Mouse (Mus musculus) embryonic facial prominence, embryonic 15.5 days (tissue): Measurements from ENCODE around the gene Gm20671. TPM values are rescaled to one million over a fixed set of nuclear protein-coding genes. Genes with fewer than 3 reads are reported as not detected.
"Not testable (repeated sequence)": the region's sequence is repeated elsewhere in the genome, so short reads cannot be mapped to it uniquely, and the experiment has no call there.

Experiments
- ATAC-seq: fragments of 200-750 bp; cut with Nextera tagmentation; 2 replicates; pipeline ENCODE4 v1.8.0; 2017; ENCODE audit warnings: low read depth, moderate TSS enrichment; ENCODE audit not compliant: insufficient number of reproducible peaks, low FRiP score, low TSS enrichment
- H3K27ac ChIP-seq: fragments of 300-500 bp; sonication (generic); replicated peaks from 2 replicates; pipeline ENCODE4 v1.5.1; 2015; ENCODE audit warnings: mild to moderate bottlenecking, inconsistent platforms
- H3K27me3 ChIP-seq: fragments of 300-500 bp; sonication (generic); 2 replicates; pipeline ENCODE4 v1.6.1; 2015; ENCODE audit warnings: inconsistent platforms
- H3K36me3 ChIP-seq: fragments of 300-500 bp; sonication (generic); 2 replicates; pipeline ENCODE4 v1.6.1; 2015; ENCODE audit warnings: mild to moderate bottlenecking, inconsistent platforms
- H3K4me1 ChIP-seq: fragments of 300-500 bp; sonication (generic); 2 replicates; pipeline ENCODE4 v1.6.1; 2015; ENCODE audit warnings: inconsistent platforms
- H3K4me2 ChIP-seq: fragments of 300-500 bp; sonication (generic); replicated peaks from 2 replicates; pipeline ENCODE4 v1.6.1; 2015; ENCODE audit warnings: mild to moderate bottlenecking, inconsistent platforms
- H3K4me3 ChIP-seq: fragments of 300-500 bp; sonication (generic); replicated peaks from 2 replicates; pipeline ENCODE4 v1.5.1; 2015; ENCODE audit warnings: mild to moderate bottlenecking, inconsistent platforms
- H3K9ac ChIP-seq: fragments of 300-500 bp; sonication (generic); 2 replicates; pipeline ENCODE4 v1.6.1; 2015; ENCODE audit warnings: inconsistent platforms
- H3K9me3 ChIP-seq: fragments of 300-500 bp; sonication (generic); replicated peaks from 2 replicates; pipeline ENCODE4 v1.6.1; 2016; ENCODE audit warnings: inconsistent platforms
- WGBS: fragments of 180-500 bp; shearing (Covaris S2); methylation state at CpG from one replicate; pipeline ENCODE4 v1.1.7; 2015; 5-methylcytosine and 5-hydroxymethylcytosine counted together
- polyA plus RNA-seq: library from polyadenylated mRNA; unstranded; fragments of >200 nt; fragmentation: Nextera tagmentation; extraction: Ambion mirVana; gene quantifications from 2 replicates; pipeline ENCODE4 v1.2.1, GENCODE M21; 2015

The Gm20671 gene
- polyA plus RNA-seq, 1 experiment from 2014 or later = not detected

- no peaks in the 10 kb centered on the region for H3K9me3 ChIP-seq
- H3K4me3 ChIP-seq = peak overlapping the region; percentile 83
- ATAC-seq = no peak
- H3K36me3 ChIP-seq = peaks cover 5% of the 10 kb centered on the region; the same call in 1 of the 2 replicates
- WGBS = 20% methylated on average over 5 of the region's 5 CpGs
- H3K27ac ChIP-seq = no peak overlapping the region
- 0 out of 2 replicates have a peak, but pooled peaks cover 6% of the 10 kb centered on the region for H3K4me1 ChIP-seq
- 0 out of 2 replicates have a peak overlapping the region, but pooled peaks have one; percentile 58 for H3K9ac ChIP-seq
- peak overlapping the region; percentile 69 for H3K4me2 ChIP-seq
- H3K27me3 ChIP-seq = no peaks in the 10 kb centered on the region
Measured at GRCm38 (mm10) chr5:32784726-32785125, 42.2 kb downstream of the Gm20671 start.

- no peak for ATAC-seq
- Histone ChIP-seq H3K4me2 (no peak overlapping the region), H3K27me3 (no peaks in the 10 kb centered on the region), H3K36me3 (no peaks in the 10 kb centered on the region), H3K4me3 (no peak overlapping the region), H3K27ac (no peak overlapping the region), H3K9ac (no peak overlapping the region), H3K4me1 (0 out of 2 replicates have a peak, but pooled peaks cover 6% of the 10 kb centered on the region), H3K9me3 (no peaks in the 10 kb centered on the region)
- WGBS = 90% methylated on average over 5 of the region's 5 CpGs
Measured at GRCm38 (mm10) chr5:32781596-32781995, 45.3 kb downstream of the Gm20671 start.

GRCm38 (mm10) chr5:32778168-32778567, 48.7 kb downstream of the Gm20671 start:
- Histone ChIP-seq H3K9ac (no peak overlapping the region), H3K4me1 (no peaks in the 10 kb centered on the region), H3K9me3 (no peaks in the 10 kb centered on the region), H3K4me2 (no peak overlapping the region), H3K36me3 (peaks cover 13% of the 10 kb centered on the region), H3K27me3 (no peaks in the 10 kb centered on the region), H3K27ac (no peak overlapping the region), H3K4me3 (no peak overlapping the region)
- ATAC-seq = no peak
- WGBS = 83% methylated on average over 3 of the region's 3 CpGs

GRCm38 (mm10) chr5:32772361-32772760, 54.5 kb downstream of the Gm20671 start:
- Histone ChIP-seq H3K4me3 (no peak overlapping the region), H3K4me2 (no peak overlapping the region), H3K27ac (no peak overlapping the region), H3K9ac (no peak overlapping the region), H3K4me1 (no peaks in the 10 kb centered on the region), H3K9me3 (no peaks in the 10 kb centered on the region), H3K27me3 (no peaks in the 10 kb centered on the region), H3K36me3 (peaks cover 20% of the 10 kb centered on the region)
- no peak for ATAC-seq
- WGBS = 83% methylated on average over 2 of the region's 2 CpGs

GRCm38 (mm10) chr5:32767636-32768373, 59.1 kb downstream of the Gm20671 start:
- Histone ChIP-seq H3K27me3 (no peaks in the 10 kb centered on the region), H3K4me1 (no peaks in the 10 kb centered on the region), H3K36me3 (peaks cover 18% of the 10 kb centered on the region; the same call in 1 of the 2 replicates), H3K27ac (no peak overlapping the region), H3K4me2 (no peak overlapping the region), H3K9ac (no peak overlapping the region), H3K9me3 (no peaks in the 10 kb centered on the region), H3K4me3 (no peak overlapping the region)
- no peak for ATAC-seq
- 94% methylated on average over 4 of the region's 4 CpGs for WGBS

- H3K36me3 ChIP-seq = peaks cover 16% of the 10 kb centered on the region; the same call in 1 of the 2 replicates
- no peaks in the 10 kb centered on the region for H3K9me3 ChIP-seq
- H3K4me2 ChIP-seq = no peak overlapping the region
- WGBS = 96% methylated on average over 3 of the region's 3 CpGs
- no peak overlapping the region for H3K9ac ChIP-seq
- H3K27ac ChIP-seq = no peak overlapping the region
- no peaks in the 10 kb centered on the region for H3K27me3 ChIP-seq
- no peaks in the 10 kb centered on the region for H3K4me1 ChIP-seq
- no peak overlapping the region for H3K4me3 ChIP-seq
- no peak for ATAC-seq
Measured at GRCm38 (mm10) chr5:32767004-32767403, 59.9 kb downstream of the Gm20671 start.

GRCm38 (mm10) chr5:32761566-32762140, 65.3 kb downstream of the Gm20671 start:
- ATAC-seq = no peak
- Histone ChIP-seq H3K9ac (no peak overlapping the region), H3K4me3 (no peak overlapping the region), H3K27ac (no peak overlapping the region), H3K36me3 (peaks cover 17% of the 10 kb centered on the region; the same call in 1 of the 2 replicates), H3K4me2 (no peak overlapping the region), H3K27me3 (no peaks in the 10 kb centered on the region), H3K9me3 (no peaks in the 10 kb centered on the region), H3K4me1 (no peaks in the 10 kb centered on the region)
- WGBS = 84% methylated on average over 5 of the region's 5 CpGs

- no peaks in the 10 kb centered on the region for H3K27me3 ChIP-seq
- peaks cover 17% of the 10 kb centered on the region; the same call in 1 of the 2 replicates for H3K36me3 ChIP-seq
- H3K27ac ChIP-seq = no peak overlapping the region
- no peaks in the 10 kb centered on the region for H3K4me1 ChIP-seq
- H3K9me3 ChIP-seq = no peaks in the 10 kb centered on the region
- ATAC-seq = no peak
- no peak overlapping the region for H3K4me2 ChIP-seq
- no peak overlapping the region for H3K4me3 ChIP-seq
- H3K9ac ChIP-seq = no peak overlapping the region
- WGBS = 89% methylated on average over 3 of the region's 3 CpGs
Measured at GRCm38 (mm10) chr5:32760787-32761186, 66.1 kb downstream of the Gm20671 start.

GRCm38 (mm10) chr5:32760352-32760751, 66.6 kb downstream of the Gm20671 start:
- not testable (repeated sequence) for ATAC-seq, H3K4me3 ChIP-seq, H3K9ac ChIP-seq, H3K27ac ChIP-seq, H3K4me2 ChIP-seq, H3K4me1 ChIP-seq, H3K27me3 ChIP-seq, H3K9me3 ChIP-seq
- peaks cover 17% of the 10 kb centered on the region; the same call in 1 of the 2 replicates for H3K36me3 ChIP-seq
- WGBS = 94% methylated on average over 18 of the region's 18 CpGs

- H3K4me2 ChIP-seq = no peak overlapping the region
Measured at GRCm38 (mm10) chr5:32759662-32760061, 67.2 kb downstream of the Gm20671 start.

GRCm38 (mm10) chr5:32756141-32756540, 70.8 kb downstream of the Gm20671 start:
- no peak overlapping the region for H3K4me3 ChIP-seq
- H3K4me2 ChIP-seq = no peak overlapping the region
- H3K36me3 ChIP-seq = no peaks in the 10 kb centered on the region
- H3K9me3 ChIP-seq = no peaks in the 10 kb centered on the region
- no peak overlapping the region for H3K27ac ChIP-seq
- H3K27me3 ChIP-seq = no peaks in the 10 kb centered on the region
- no peak overlapping the region for H3K9ac ChIP-seq
- WGBS = 91% methylated on average over 8 of the region's 8 CpGs
- H3K4me1 ChIP-seq = no peaks in the 10 kb centered on the region
- ATAC-seq = no peak

More at GRCm38 (mm10) chr5:32759662-32760061, 67.2 kb downstream of the Gm20671 start:
- no peak overlapping the region for H3K4me3 ChIP-seq
- ATAC-seq = no peak
- no peaks in the 10 kb centered on the region for H3K9me3 ChIP-seq
- H3K4me1 ChIP-seq = no peaks in the 10 kb centered on the region
- no peak overlapping the region for H3K27ac ChIP-seq
- H3K27me3 ChIP-seq = no peaks in the 10 kb centered on the region
- 77% methylated on average over 2 of the region's 2 CpGs for WGBS
- H3K36me3 ChIP-seq = peaks cover 17% of the 10 kb centered on the region; the same call in 1 of the 2 replicates
- no peak overlapping the region for H3K9ac ChIP-seq
